Mouse (Mus musculus): ENCODE measurements around the gene Gm20388.

- TF ChIP-seq CTCF (IDR thresholded peaks at IDR 0.05; ENCODE audit: low read depth, low read length) (no peak), POLR2A (IDR thresholded peaks at IDR 0.05; ENCODE audit: insufficient read depth, low read length) (no peak)
Observed at GRCm38 (mm10) chr8:120202546-120202945, 291.9 kb downstream of the Gm20388 start.

All from ES-Bruce4 (cell line).